Mouse (Mus musculus) limb, embryonic 12.5 days (tissue): ENCODE measurements around the gene Cnksr2. TPM values are rescaled to one million over a fixed set of nuclear protein-coding genes. Genes with fewer than 3 reads are reported as not detected.
A peak's percentile ranks its signal among the peaks of the same experiment; 100 is the strongest.

Source experiments
- ATAC-seq: fragments of 200-750 bp; cut with Nextera tagmentation; 2 replicates; pipeline ENCODE4 v1.8.0; 2017; ENCODE audit warnings: low read depth, moderate TSS enrichment; ENCODE audit not compliant: insufficient number of reproducible peaks, insufficient read depth, low FRiP score, low TSS enrichment
- H3K27ac ChIP-seq: fragments of 300-500 bp; sonication (generic); 2 replicates; pipeline ENCODE4 v1.5.1; 2016; ENCODE audit warnings: mild to moderate bottlenecking, moderate library complexity
- H3K27me3 ChIP-seq: fragments of 300-500 bp; sonication (generic); 2 replicates; pipeline ENCODE4 v1.6.1; 2016; ENCODE audit warnings: mild to moderate bottlenecking, moderate library complexity
- H3K36me3 ChIP-seq: fragments of 300-500 bp; sonication (generic); 2 replicates; pipeline ENCODE4 v1.6.1; 2016; ENCODE audit warnings: mild to moderate bottlenecking, moderate library complexity
- H3K4me1 ChIP-seq: fragments of 300-500 bp; sonication (generic); replicated peaks from 2 replicates; pipeline ENCODE4 v1.6.1; 2016
- H3K4me2 ChIP-seq: fragments of 300-500 bp; sonication (generic); 2 replicates; pipeline ENCODE4 v1.6.1; 2016; ENCODE audit warnings: mild to moderate bottlenecking, moderate library complexity
- H3K4me3 ChIP-seq: fragments of 300-500 bp; sonication (generic); replicated peaks from 2 replicates; pipeline ENCODE4 v1.5.1; 2016; ENCODE audit warnings: mild to moderate bottlenecking
- H3K9ac ChIP-seq: fragments of 300-500 bp; sonication (generic); replicated peaks from 2 replicates; pipeline ENCODE4 v1.6.1; 2016; ENCODE audit warnings: mild to moderate bottlenecking, moderate library complexity
- H3K9me3 ChIP-seq: fragments of 300-500 bp; sonication (generic); 2 replicates; pipeline ENCODE4 v1.6.1; 2016; ENCODE audit warnings: mild to moderate bottlenecking, moderate library complexity
- WGBS: fragments of 180-500 bp; shearing (Covaris S2); methylation state at CpG from one replicate; pipeline ENCODE4 v1.1.7; 2016; 5-methylcytosine and 5-hydroxymethylcytosine counted together
- polyA plus RNA-seq: library from polyadenylated mRNA; unstranded; fragments of >200 nt; fragmentation: Nextera tagmentation; extraction: Ambion mirVana; gene quantifications from 2 replicates; pipeline ENCODE4 v1.2.1, GENCODE M21; 2016

The Cnksr2 gene
- 5.2 and 5.3 TPM in 2 replicates for polyA plus RNA-seq

GRCm38 (mm10) chrX:158043057-158043843 lies at the start of gene Cnksr2:
Gene Cnksr2, minus strand, starts transcription at chrX:158043294.
- 21% methylated on average over 69 of the region's 99 CpGs for WGBS
- Histone ChIP-seq H3K36me3 (no peaks in the 10 kb centered on the region), H3K27me3 (peaks cover 20% of the 10 kb centered on the region), H3K4me2 (peak within 1 kb of the TSS; percentile 60), H3K9ac (peak within 1 kb of the TSS; percentile 73), H3K9me3 (no peaks in the 10 kb centered on the region), H3K4me1 (no peaks in the 10 kb centered on the region), H3K4me3 (peak within 1 kb of the TSS; percentile 62), H3K27ac (peak within 1 kb of the TSS; percentile 66)
- ATAC-seq: peak; percentile 78

GRCm38 (mm10) chrX:158043844-158044140 lies 698 bp upstream of the Cnksr2 start:
- peak overlapping the region; percentile 62 for H3K4me3 ChIP-seq
- H3K27ac ChIP-seq: no peak overlapping the region
- 0 out of 2 replicates have a peak overlapping the region, but pooled peaks have one; percentile 73 for H3K9ac ChIP-seq
- no peak for ATAC-seq
- H3K27me3 ChIP-seq: peaks cover 20% of the 10 kb centered on the region
- H3K9me3 ChIP-seq: no peaks in the 10 kb centered on the region
- H3K4me2 ChIP-seq: peak overlapping the region; percentile 60
- H3K4me1 ChIP-seq: no peaks in the 10 kb centered on the region
- WGBS: 21% methylated on average over 13 of the region's 13 CpGs
- no peaks in the 10 kb centered on the region for H3K36me3 ChIP-seq

DNA sequence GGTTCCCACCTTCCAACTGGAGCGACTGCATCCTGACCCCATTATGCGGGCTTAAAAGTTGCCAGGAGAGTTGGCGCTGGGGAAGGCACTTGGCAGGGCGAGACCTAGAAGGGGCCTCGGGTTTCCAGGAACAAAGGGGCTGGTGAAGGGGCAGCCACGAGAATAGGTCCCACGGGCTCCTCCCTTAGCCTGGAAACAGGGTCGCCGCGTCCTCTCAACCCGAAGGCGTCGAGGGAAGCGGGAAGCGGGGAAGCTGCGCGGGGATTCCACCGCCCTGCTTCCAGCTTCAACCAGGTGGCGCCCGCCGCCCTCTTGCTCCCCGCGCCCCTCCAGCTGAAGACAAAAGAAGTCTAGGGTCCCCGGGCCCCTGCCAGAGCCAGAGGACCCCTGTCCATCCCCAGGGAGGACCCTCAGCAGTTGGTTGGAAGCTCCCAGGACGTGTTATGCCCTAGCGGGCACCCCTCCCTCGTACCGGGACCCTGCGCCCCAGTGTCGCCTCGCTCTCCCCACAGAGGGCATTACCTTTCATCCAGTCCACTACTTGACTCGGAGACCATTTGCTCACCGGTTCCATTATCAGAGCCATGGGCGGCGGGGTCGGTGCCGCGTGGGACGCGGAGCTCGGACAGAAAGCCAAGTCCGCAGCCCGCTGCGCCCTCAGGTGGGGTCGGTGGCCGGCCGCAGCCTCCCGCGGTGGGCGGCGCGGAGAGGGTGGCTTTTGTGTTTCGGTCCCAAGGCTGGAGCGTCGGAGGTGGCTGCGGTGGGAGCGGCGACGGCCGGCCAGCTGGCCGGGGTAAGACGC lies 638 bp downstream of the Cnksr2 start:
- Histone ChIP-seq H3K9me3 (no peaks in the 10 kb centered on the region), H3K27me3 (peaks cover 20% of the 10 kb centered on the region), H3K4me1 (no peaks in the 10 kb centered on the region), H3K36me3 (no peaks in the 10 kb centered on the region), H3K4me3 (peak overlapping the region; percentile 62), H3K9ac (peak overlapping the region; percentile 73), H3K4me2 (peak overlapping the region; percentile 60), H3K27ac (peak overlapping the region; percentile 66)
- ATAC-seq: peak; percentile 49; the same call in 1 of the 2 replicates
- WGBS: 16% methylated on average over 58 of the region's 62 CpGs

GRCm38 (mm10) chrX:158041703-158042102 lies 1.4 kb downstream of the Cnksr2 start:
- peak overlapping the region; percentile 73 for H3K9ac ChIP-seq
- no peaks in the 10 kb centered on the region for H3K36me3 ChIP-seq
- peak overlapping the region; percentile 62 for H3K4me3 ChIP-seq
- 29% methylated on average over 7 of the region's 7 CpGs for WGBS
- no peak for ATAC-seq
- peaks cover 20% of the 10 kb centered on the region for H3K27me3 ChIP-seq
- no peaks in the 10 kb centered on the region for H3K4me1 ChIP-seq
- no peaks in the 10 kb centered on the region for H3K9me3 ChIP-seq
- H3K4me2 ChIP-seq: peak overlapping the region; percentile 60
- H3K27ac ChIP-seq: no peak overlapping the region

GRCm38 (mm10) chrX:157951698-157952097 lies 91.4 kb downstream of the Cnksr2 start:
- no peak overlapping the region for H3K4me2 ChIP-seq

GRCm38 (mm10) chrX:157949256-157949655 lies 93.8 kb downstream of the Cnksr2 start:
- WGBS: 82% methylated on average over 1 of the region's 1 CpGs
- no peak overlapping the region for H3K4me3 ChIP-seq
- H3K4me1 ChIP-seq: no peaks in the 10 kb centered on the region
- no peak overlapping the region for H3K4me2 ChIP-seq
- no peaks in the 10 kb centered on the region for H3K27me3 ChIP-seq
- H3K9ac ChIP-seq: no peak overlapping the region
- no peaks in the 10 kb centered on the region for H3K36me3 ChIP-seq
- no peak overlapping the region for H3K27ac ChIP-seq
- ATAC-seq: no peak
- no peaks in the 10 kb centered on the region for H3K9me3 ChIP-seq

More at GRCm38 (mm10) chrX:157951698-157952097, 91.4 kb downstream of the Cnksr2 start:
- Histone ChIP-seq H3K4me1 (no peaks in the 10 kb centered on the region), H3K4me3 (no peak overlapping the region), H3K9me3 (no peaks in the 10 kb centered on the region), H3K9ac (no peak overlapping the region), H3K27ac (no peak overlapping the region), H3K36me3 (no peaks in the 10 kb centered on the region), H3K27me3 (no peaks in the 10 kb centered on the region)
- ATAC-seq: no peak

GRCm38 (mm10) chrX:157945121-157945520 lies 98.0 kb downstream of the Cnksr2 start:
- H3K4me1 ChIP-seq: no peaks in the 10 kb centered on the region
- no peaks in the 10 kb centered on the region for H3K27me3 ChIP-seq

GRCm38 (mm10) chrX:157936611-157937010 lies 106.5 kb downstream of the Cnksr2 start:
- H3K4me1 ChIP-seq: no peaks in the 10 kb centered on the region
- H3K27ac ChIP-seq: no peak overlapping the region
- H3K9ac ChIP-seq: no peak overlapping the region
- no peak overlapping the region for H3K4me3 ChIP-seq
- no peak for ATAC-seq
- no peaks in the 10 kb centered on the region for H3K27me3 ChIP-seq
- no peaks in the 10 kb centered on the region for H3K9me3 ChIP-seq
- H3K36me3 ChIP-seq: no peaks in the 10 kb centered on the region
- H3K4me2 ChIP-seq: no peak overlapping the region
- WGBS: 86% methylated on average over 1 of the region's 1 CpGs

More at GRCm38 (mm10) chrX:157945121-157945520, 98.0 kb downstream of the Cnksr2 start:
- H3K4me3 ChIP-seq: no peak overlapping the region
- no peak overlapping the region for H3K27ac ChIP-seq
- no peaks in the 10 kb centered on the region for H3K36me3 ChIP-seq
- WGBS: 76% methylated on average over 5 of the region's 5 CpGs
- no peaks in the 10 kb centered on the region for H3K9me3 ChIP-seq
- no peak for ATAC-seq
- H3K4me2 ChIP-seq: no peak overlapping the region
- no peak overlapping the region for H3K9ac ChIP-seq

- 77% methylated on average over 3 of the region's 3 CpGs for WGBS
- no peak overlapping the region for H3K9ac ChIP-seq
- H3K27ac ChIP-seq: no peak overlapping the region
- H3K9me3 ChIP-seq: no peaks in the 10 kb centered on the region
- H3K36me3 ChIP-seq: no peaks in the 10 kb centered on the region
- no peak overlapping the region for H3K4me3 ChIP-seq
- no peaks in the 10 kb centered on the region for H3K4me1 ChIP-seq
- H3K27me3 ChIP-seq: no peaks in the 10 kb centered on the region
- no peak for ATAC-seq
- H3K4me2 ChIP-seq: no peak overlapping the region
These were observed 123.0 kb downstream of the Cnksr2 start for GRCm38 (mm10) chrX:157920093-157920492.

- H3K4me3 ChIP-seq: no peak overlapping the region
- no peaks in the 10 kb centered on the region for H3K4me1 ChIP-seq
- no peak overlapping the region for H3K4me2 ChIP-seq
- H3K9me3 ChIP-seq: no peaks in the 10 kb centered on the region
- no peak for ATAC-seq
- no peaks in the 10 kb centered on the region for H3K36me3 ChIP-seq
- H3K9ac ChIP-seq: no peak overlapping the region
- H3K27ac ChIP-seq: no peak overlapping the region
- H3K27me3 ChIP-seq: no peaks in the 10 kb centered on the region
- 81% methylated on average over 4 of the region's 4 CpGs for WGBS
These were observed 213.1 kb downstream of the Cnksr2 start for GRCm38 (mm10) chrX:157829983-157830382.

- Histone ChIP-seq H3K27ac (no peak overlapping the region), H3K9me3 (no peaks in the 10 kb centered on the region), H3K4me3 (no peak overlapping the region), H3K4me1 (peaks cover 11% of the 10 kb centered on the region), H3K27me3 (peaks cover 33% of the 10 kb centered on the region), H3K4me2 (no peak overlapping the region), H3K9ac (no peak overlapping the region), H3K36me3 (no peaks in the 10 kb centered on the region)
- 80% methylated on average over 13 of the region's 13 CpGs for WGBS
- ATAC-seq: no peak
These were observed 224.2 kb downstream of the Cnksr2 start for GRCm38 (mm10) chrX:157818921-157819260.
